Mouse (Mus musculus): Measurements from ENCODE around the gene Ino80.

The Ino80 gene

DNA sequence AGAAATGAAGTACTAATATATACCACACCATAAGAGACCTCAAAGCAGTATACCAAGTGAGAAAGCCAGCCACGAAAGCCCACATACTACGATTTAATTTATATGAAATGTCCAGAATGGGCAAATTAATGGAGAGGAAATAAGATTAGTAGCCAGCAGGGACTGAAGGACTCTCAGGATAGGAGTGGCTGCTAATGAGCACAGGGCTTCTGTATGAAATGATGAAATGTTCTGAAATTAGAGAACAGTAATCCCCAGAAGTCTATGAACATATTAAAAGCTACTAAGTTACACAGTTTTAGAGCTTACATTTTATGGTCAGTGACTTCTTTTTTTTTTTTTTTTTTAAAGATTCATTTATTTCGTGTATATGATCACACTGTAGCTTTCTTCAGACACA is 22.9 kb downstream of the Ino80 start:
- DNase-seq (ENCODE audit: low spot score): no peak

DNA sequence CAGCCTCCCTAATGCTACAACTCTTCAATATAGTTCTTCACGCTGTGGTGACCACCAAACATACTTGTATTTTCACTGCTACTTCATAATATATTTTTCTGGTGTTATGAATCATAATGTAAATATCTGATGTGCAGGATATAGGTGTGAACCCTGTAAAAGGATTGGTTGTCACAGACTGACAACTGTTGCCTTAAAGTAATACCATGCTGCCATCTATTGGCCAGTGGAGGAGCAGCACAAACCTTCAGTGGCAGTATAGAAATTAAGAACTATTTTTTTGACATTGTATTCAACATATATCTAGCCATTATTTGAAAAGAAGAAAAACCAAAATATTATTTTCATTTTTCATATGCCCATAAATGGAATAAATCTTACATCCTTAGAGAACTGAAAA is 40.5 kb downstream of the Ino80 start:
- DNase-seq (ENCODE audit: low spot score): no peak

DNA sequence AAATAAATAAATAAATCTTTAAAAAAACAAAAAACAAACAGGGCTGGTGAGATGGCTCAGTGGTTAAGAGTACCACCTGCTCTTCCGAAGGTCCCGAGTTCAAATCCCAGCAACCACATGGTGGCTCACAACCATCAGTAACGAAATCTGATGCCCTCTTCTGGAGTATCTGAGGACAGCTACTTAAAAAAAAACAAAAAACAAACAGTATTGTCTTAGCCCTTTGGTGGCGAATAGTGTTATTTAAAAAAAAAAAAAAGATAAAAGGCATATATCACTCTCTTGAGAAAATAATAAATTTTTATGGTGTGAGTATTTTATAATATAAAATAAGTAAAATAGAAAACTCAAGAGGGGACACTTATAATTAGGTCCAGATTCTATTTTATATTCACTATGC is 41.0 kb downstream of the Ino80 start:
- no peak for DNase-seq (ENCODE audit: low spot score)

DNA sequence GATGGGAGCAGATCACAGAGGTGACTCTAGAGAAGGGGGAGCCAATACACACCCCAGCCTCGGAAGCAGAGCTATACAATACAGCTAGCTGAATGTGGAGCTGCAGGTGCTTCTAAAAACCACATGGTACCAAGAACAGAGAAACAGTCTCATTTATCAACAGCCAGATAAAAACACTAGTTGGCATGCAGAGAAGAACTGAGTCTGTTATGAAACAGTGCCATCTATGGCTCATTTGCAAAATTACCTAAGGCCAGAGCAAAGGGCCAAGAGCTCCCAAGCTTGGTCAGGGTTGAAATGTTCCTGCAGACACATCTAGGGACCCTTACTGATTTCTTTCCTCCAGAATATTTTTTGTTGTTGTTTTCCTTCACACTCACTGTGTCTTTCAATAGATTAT is 63.7 kb downstream of the Ino80 start:
- no peak for DNase-seq (ENCODE audit: low spot score)

DNA sequence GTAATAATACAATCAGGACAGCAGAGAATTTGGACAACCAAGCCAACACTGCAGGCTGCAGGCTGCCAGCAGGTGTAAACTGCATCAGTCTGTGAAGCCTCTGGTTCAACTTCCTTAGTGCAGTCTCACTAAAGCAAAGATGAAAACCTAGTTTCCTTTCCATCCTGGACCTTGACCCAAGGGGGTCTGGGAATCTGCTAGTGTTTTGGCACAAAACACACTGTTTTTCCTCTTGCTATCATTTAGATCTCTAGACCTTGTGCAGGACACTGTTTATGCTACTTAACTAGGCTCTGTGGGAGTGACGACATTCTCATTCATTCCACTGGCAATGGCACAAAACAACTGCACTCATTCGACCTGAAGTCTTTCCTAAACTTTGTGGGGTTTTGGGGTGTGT is 65.8 kb downstream of the Ino80 start:
- DNase-seq (ENCODE audit: low spot score): no peak

DNA sequence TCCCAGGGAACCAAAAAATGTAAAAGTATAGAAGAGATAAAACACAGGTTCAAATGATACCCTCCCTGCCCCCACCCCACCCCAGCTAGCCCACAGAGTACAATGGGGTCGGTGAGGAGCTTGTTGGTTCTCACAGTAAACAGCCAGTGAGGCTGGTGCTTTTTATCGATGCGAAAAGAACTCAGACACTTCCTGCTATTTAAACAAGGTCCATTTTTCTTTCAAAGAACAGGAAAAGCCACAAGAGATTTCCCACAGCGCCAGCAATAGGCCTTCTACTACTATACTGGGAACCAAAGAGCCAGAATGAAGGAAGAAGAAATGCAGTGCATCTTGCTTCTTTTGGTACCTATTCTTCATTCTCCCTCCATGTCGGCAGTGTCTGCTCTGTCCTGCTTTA is 66.5 kb downstream of the Ino80 start:
- no peak for DNase-seq (ENCODE audit: low spot score)

DNA sequence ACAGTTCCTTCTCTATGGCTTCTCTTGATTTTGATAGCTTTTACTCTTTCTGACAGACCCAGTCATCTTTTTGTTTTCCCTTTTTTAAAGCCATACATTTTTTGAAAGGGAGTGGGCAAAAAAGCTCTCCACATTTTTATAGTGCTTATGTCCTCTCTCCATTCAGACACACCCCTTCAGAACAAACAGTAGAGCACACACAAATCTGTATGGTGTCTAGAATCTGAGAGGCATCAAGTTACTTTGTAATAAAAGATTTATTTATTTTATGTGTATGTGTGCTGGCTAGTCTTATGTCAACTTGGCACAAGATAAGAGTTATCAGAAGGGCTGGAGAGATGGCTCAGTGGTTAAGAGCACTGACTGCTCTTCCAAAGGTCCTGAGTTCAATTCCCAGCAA is 68.8 kb downstream of the Ino80 start:
- no peak for DNase-seq (ENCODE audit: low spot score)

DNA sequence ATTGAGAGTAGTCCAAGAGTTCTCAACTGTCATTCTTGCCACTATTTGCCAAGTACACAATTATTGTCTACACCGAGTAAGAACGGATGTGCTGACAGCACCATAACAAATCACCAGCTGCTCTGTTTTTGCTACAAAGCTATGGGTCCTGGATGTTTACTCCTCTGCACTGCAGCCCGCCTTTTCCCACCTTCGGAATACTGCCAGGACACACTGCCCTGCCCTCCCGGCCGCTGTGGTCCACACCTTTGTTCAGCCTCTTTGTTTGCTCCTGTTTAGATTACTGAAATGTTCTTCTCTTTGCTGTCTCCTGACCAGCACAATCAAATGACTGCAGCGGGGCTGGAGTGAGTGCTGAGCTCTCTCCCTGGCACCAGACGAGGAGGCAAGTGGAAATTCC is 69.2 kb downstream of the Ino80 start:
- no peak for DNase-seq (ENCODE audit: low spot score)

DNA sequence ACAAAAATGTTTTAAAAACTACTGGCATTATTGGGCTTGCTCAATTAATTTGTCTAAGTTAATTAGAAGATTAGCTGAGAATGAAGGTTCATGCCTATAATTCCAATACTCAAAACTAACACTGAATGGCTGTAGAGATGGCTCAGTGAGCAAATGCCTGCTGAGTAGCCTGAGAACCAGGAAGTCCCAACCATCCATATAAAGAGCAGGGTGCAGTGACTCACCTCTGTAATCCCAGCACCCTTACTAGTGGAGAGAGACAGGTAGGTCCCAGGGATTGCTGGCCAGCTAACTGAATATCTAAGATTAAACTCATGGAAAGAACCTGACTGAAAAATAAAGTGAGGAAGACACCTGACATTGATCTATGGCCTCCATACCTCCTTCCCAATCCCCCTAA is 78.2 kb downstream of the Ino80 start:
- no peak for DNase-seq (ENCODE audit: low spot score)

DNA sequence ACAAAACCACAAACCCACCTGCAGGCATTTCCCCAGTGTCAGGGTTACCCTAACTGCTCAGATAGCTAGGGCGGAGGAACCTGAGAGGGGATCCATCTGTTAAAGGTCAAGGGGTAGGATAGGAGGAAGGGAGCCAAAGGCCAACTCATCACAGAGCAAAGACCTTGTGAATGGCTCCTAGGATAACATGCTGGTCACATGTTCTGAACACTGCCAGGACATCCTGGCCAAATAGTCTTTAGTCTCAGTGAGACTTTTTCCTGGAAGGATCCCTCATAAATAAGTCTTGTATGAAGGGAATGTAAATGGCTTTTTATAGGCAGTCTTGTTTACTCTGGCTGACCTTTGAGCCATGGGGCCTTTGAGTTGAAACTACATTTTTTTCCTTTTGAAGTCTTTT is 78.8 kb downstream of the Ino80 start:
- no peak for DNase-seq (ENCODE audit: low spot score)

DNA sequence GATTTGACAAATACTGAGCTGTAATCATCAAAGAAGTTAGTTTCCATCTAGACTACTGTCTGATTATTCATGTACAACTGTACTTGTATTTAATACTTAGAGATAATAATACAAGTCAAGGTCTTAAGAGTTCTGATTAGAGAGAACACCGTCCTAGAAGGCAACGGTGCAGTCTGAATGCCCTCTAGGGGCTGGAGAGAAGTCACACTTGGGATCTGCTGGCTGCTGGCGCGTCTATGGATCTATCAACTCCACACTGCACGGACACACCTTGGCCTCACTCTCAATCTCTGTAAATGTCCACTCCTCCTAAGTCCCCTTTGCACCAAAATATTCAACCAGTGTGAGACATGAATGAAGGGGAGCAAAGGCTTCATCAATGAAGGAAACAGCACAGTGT is 79.2 kb downstream of the Ino80 start:
- DNase-seq (ENCODE audit: low spot score): no peak

DNA sequence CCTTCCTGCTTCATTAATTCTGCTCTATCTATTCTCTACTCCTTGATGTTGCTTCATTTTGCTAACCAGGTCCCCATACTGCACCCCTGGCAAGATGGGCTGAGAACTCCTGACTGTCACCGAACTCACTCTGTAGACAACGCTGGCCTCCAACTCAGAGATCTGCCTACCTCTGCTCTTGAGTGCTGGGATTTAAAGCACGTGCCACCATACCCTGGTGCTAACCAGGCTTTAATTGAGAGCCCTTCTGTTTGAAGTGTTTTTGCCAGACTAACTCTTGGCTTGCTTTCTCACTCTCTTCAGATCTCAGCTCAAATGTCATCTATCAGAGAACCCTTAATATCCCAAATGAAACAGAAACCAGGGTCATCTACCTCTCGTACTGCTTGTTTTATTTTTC is 87.5 kb downstream of the Ino80 start:
- DNase-seq (ENCODE audit: low spot score): no peak

DNA sequence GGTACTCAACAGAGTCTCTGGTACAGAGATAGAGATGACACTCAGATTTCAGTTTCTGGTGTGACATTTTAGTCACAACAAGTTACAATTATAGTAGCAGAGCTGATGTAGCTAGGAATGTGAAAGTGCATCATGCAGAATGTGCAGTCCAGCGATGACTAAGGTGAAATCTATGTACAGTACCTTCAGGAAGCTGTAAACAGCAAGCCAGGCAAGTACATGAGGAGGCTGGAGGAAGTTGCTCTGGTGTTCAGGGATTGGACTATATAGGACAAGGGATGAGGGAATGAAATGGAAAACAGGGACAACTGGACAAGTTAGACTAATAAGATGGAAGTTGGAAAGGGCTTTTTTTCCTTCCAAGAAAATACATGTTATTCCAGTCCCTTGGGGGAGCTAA is 89.2 kb downstream of the Ino80 start:
- DNase-seq (ENCODE audit: low spot score): no peak

DNA sequence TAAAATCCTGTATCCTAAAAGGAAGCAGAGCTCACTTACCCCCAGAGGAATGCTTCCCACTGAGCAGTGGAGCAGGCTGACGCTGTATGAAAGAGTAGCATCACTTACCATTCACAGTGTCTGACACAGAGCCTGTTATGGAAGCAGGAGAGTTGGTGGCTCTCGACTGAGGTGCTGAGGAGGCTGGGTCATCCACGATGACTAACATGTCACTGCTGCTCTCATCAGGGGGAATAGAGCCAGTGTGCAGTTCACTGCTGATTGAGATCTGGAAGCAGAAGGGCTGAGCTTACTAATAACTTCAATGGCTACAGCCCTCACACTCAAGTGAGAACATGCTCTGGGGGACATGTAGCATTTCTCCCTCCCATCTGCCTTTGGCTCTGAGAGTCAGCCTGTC is 98.0 kb downstream of the Ino80 start:
- no peak for DNase-seq (ENCODE audit: low spot score)

DNA sequence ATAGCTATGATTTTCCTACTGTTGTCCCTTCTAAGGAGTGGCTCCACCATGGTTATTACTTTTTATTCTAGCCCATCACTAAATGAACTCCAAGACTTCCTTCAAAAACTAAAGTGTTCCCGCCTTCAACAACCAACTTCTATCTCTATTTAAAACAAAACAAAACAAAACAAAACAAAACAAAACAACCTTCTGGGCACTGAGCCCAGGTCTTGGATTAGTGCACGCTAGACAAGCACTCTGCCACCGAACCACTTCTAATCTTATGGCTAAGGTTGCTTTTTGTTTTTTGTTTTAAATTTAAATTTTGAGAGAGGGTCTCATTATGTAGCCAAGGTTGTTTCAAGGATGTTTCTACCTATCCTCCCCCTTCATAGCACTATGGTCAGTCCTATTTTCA is 99.7 kb downstream of the Ino80 start:
- no peak for DNase-seq (ENCODE audit: low spot score)

DNA sequence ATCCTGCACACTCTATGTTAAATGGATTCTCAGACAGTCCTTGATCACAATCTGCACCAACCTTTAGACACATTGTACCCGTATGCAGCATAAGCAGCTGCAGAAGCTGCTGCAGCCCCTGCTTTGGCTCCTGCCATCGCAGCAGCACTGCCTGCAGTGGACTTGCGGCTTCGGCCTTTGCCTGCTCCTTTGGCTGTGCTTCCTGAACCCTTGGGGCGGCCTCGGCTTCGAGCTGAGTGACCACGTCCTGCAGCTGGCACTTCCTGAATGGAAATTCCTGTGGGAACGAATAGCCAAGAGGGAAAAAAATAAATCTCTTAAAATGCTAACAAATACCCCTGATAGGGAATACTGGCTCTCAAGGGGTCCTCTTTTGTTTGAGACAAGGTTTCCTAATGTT is 100.2 kb downstream of the Ino80 start:
- no peak for DNase-seq (ENCODE audit: low spot score)

DNA sequence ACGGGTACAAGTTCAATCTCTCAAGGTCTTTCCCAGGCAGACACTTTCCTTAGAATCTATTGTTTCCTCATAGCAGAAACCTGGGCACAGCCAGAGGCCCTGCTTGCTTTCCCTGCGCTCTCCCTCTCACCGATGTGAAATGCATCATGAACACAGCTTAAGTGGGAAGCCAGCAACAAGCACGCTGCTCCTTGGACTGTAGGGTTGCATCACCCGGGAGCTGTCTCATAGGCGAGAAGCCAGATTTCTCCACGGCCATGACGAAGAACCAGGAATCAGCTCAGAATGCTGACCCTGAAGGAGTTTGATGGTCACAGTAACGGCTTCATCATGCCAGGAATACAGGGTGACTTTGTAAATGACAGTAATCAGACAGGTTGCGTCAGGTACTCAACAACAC is 107.4 kb downstream of the Ino80 start:
- DNase-seq (ENCODE audit: low spot score): no peak

DNA sequence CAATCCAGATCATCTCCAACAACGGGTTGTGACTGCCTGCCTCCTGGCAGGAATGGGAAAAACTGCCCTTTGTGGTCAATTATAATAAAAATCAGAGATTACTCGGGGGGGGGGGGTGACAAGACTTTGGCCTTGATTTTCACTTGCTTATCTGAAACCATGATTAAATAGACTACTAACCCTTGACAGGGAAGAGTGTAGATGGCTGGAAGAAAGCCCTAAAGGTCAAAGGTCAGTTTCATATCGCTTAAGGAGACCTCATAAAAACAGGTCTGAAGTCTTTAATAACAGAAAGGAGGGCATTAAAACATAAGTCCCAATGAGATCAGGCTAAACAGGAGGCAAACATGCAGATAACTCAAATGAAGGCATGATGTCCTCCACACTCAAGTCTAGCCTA is 110.1 kb downstream of the Ino80 start:
- no peak for DNase-seq (ENCODE audit: low spot score)

DNA sequence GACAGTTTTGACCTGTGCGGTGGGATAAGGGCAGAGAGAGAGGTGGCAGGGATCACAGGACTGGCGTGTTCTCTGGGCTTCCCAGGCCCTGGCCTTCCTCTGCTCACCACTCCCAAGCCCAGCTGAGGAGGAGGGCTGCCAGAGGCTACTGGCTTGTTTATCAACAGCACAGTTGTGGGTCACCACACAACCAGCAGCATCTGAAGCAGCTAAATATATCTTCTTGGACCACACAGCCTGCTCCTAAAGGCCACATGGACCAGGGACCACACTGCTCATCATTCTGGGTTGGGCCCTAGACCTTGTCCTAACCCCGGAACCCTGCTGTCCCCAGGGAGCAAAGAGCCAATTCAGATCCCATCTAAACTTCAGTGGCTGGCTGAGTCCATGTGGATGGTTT is 112.5 kb downstream of the Ino80 start:
- no peak for DNase-seq (ENCODE audit: low spot score)

DNA sequence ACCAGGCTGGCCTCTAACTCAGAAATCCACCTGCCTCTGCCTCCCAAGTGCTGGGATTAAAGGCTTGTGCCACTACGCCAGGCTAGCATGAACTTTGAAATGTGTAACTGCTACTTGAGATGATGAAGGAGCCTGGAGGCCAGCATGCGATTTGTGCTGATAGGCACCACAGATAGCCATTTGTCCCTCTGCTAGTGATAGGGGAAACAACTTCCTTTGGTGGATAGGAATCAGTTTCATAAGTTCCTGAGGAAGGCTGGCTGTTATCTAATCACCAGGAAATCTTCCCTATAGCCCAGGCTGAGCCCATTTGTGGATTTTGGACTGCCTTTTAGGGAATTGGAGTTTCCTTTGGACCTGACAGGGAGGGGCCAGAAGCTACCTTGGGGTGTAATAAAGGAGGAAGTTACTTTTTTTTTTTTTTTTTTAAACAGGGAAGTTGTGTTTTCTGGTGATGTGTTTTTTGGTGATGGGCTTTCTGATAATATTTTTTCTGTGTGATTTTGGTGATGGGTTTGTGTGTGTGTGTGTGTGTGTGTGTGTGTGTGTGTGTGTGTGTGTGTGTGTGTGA is 117.7 kb downstream of the Ino80 start:
- DNase-seq (ENCODE audit: low spot score): no peak

DNA sequence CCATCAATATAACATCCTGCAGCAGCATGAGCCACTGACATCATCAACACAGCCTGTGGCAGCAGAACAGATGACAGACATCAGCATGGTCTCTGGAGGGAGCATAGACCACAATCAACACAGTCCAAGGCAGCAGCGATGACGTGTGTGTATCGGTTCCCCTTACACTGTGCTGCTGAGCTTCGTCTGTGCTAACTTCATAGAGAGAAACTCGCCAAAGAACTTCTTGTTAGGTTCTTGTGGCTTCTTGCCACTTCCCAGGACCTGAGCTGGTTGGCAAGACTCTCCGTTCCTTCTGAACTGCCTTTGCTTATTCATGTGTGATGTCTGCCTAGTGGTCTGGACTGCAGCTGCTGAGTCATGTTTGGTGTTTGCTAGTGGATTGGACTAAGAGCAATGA is 119.2 kb downstream of the Ino80 start:
- no peak for DNase-seq (ENCODE audit: low spot score)

DNA sequence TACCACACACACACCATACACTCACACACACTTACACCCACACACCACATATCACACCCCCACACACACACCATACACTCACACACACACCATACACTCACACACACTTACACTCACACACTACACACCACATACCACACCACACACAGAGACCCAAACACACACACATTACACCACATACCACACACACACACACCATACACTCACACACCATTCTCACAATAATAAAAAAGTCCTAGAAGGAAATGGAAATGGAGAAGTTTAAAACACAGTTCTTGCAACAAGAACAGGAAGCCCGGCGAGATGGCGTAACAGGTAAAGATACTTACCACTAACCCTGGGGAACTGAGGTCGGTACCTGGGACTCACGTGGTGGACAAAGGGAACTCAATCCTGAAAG is 120.7 kb downstream of the Ino80 start:
- DNase-seq (ENCODE audit: low spot score): no peak

DNA sequence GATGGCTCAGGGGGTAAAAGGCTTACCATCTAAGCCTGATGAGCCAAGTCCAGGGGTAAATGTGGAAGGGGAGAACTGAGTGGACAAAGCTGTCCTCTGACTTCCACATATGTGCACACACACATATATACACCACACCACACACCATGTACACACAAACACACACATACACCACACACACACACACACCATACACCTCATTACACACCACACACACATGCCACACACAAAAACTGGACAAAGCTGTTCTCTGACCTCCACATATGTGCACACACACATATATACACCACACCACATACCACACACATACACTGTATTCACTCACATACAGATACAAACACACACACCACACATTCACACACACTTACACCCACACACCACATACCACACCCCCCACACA is 121.2 kb downstream of the Ino80 start:
- DNase-seq (ENCODE audit: low spot score): no peak

DNA sequence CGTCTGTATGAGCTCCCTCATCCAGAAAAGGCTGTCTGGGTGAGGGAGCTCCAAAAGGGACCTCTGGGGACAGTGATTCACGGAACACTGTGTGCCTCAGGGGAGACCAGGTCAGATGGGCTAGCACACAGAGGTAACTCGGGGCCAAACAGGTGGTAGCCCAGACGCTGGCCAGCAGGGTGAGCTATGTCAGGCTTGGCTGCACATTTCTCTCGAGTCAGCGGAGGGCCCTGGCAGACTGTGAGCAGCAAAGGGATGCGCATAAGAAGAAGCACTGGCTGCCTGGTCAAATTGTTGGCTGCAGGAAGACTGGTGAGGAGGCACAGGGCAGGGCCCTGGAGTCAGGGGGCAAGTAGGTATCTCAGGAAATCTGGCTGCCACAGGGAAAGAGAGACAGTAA is 121.8 kb downstream of the Ino80 start:
- no peak for DNase-seq (ENCODE audit: low spot score)

DNA sequence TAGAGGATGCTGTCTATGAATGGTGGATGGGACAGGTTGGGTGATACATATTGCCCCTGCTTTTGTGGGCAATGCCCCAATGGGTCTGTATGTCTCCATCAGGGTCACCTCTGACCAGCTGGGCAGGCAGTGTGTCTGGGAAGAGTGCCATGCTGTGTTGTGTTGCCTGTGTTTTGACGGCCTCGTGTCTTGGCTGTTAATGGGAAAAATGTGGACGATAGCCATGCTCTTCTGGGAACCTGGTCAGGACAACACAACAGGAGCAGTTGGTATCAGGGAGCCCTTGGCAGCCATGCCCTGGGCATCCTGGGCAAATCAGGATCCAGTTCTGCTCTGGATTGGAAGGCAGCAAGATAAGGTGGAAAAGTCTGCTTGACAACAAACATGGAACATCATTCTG is 122.4 kb downstream of the Ino80 start:
- DNase-seq (ENCODE audit: low spot score): no peak
